Mouse (Mus musculus) midbrain, embryonic 10.5 days (tissue): ENCODE measurements around the gene Pde4d. TPM values are rescaled to one million over a fixed set of nuclear protein-coding genes. Genes with fewer than 3 reads are reported as not detected.
A peak's percentile ranks its signal among the peaks of the same experiment; 100 is the strongest.
"Not testable (repeated sequence)": the region's sequence is repeated elsewhere in the genome, so short reads cannot be mapped to it uniquely, and the experiment has no call there.

ENCODE experiments used
- DNase-seq: peaks from one replicate; pipeline ENCODE4 v3.0.0-alpha.2; 2017; ENCODE audit warnings: low spot score
- H3K27ac ChIP-seq: fragments of 300-500 bp; sonication (generic); replicated peaks from 2 replicates; pipeline ENCODE4 v1.5.1; 2016; ENCODE audit warnings: mild to moderate bottlenecking
- H3K27me3 ChIP-seq: fragments of 300-500 bp; sonication (generic); 2 replicates; pipeline ENCODE4 v1.6.1; 2016; ENCODE audit warnings: low read depth, mild to moderate bottlenecking; ENCODE audit not compliant: poor library complexity, severe bottlenecking
- H3K36me3 ChIP-seq: fragments of 300-500 bp; sonication (generic); 2 replicates; pipeline ENCODE4 v1.6.1; 2016; ENCODE audit warnings: mild to moderate bottlenecking, moderate library complexity
- H3K4me1 ChIP-seq: fragments of 300-500 bp; sonication (generic); 2 replicates; pipeline ENCODE4 v1.6.1; 2016
- H3K4me3 ChIP-seq: fragments of 300-500 bp; sonication (generic); 2 replicates; pipeline ENCODE4 v1.5.1; 2016; ENCODE audit warnings: mild to moderate bottlenecking, moderate library complexity
- H3K9me3 ChIP-seq: fragments of 300-500 bp; sonication (generic); replicated peaks from 2 replicates; pipeline ENCODE4 v1.6.1; 2016; ENCODE audit warnings: mild to moderate bottlenecking
- WGBS: fragments of 180-500 bp; shearing (Covaris S2); methylation state at CpG from one replicate; pipeline ENCODE4 v1.1.7; 2016; 5-methylcytosine and 5-hydroxymethylcytosine counted together
- polyA plus RNA-seq: library from polyadenylated mRNA; unstranded; fragments of >200 nt; fragmentation: Nextera tagmentation; extraction: Ambion mirVana; gene quantifications from 2 replicates; pipeline ENCODE4 v1.2.1, GENCODE M21; 2016

Gene Pde4d
- polyA plus RNA-seq, 1 experiment from 2014 or later, result 10.8 TPM

DNA sequence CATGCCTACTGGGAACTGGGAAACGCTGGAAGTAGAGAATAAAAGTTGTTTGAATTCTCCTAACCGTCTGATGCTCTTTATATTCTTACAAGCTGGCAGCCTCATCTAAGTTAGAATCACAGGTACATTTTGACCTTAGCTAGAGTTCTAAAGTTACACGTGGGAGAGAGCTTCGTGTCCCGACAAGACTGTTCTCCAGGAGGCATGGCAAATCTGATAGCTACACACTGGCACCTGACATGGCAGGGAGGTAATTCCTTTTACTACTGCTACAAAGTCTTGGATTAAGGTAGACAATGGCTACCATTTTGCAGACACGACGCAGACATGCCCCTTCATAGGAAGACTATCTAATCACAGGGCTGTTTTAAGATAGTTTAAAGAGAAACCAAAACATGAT, 1435.1 kb downstream of the Pde4d start:
- Histone ChIP-seq H3K27ac (no peak overlapping the region), H3K4me1 (no peaks in the 10 kb centered on the region), H3K36me3 (no peaks in the 10 kb centered on the region), H3K27me3 (no peaks in the 10 kb centered on the region), H3K9me3 (no peaks in the 10 kb centered on the region), H3K4me3 (no peak overlapping the region)
- no peak for DNase-seq
- 94% methylated on average over 7 of the region's 7 CpGs for WGBS

DNA sequence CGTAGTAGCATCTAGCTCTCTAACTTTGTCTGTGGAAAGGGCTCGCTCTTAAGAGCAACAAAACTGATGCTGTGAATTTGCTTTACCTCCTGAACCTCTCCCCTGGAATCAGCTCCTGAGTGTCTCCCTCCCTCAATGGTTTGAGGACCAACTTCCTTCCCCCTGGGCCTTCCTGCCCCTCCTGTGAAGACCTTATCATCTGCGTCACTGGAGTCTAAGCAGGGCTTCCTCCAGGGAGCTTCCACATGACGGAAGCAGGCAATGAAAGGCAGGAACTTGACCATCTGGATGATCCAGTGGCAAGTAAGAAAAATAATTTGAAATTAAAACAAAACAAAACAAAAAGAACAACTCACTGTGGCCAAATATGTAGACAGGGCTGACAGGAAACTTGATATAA, 1438.5 kb downstream of the Pde4d start:
- 87% methylated on average over 4 of the region's 4 CpGs for WGBS
- H3K36me3 ChIP-seq, result no peaks in the 10 kb centered on the region
- no peak for DNase-seq

DNA sequence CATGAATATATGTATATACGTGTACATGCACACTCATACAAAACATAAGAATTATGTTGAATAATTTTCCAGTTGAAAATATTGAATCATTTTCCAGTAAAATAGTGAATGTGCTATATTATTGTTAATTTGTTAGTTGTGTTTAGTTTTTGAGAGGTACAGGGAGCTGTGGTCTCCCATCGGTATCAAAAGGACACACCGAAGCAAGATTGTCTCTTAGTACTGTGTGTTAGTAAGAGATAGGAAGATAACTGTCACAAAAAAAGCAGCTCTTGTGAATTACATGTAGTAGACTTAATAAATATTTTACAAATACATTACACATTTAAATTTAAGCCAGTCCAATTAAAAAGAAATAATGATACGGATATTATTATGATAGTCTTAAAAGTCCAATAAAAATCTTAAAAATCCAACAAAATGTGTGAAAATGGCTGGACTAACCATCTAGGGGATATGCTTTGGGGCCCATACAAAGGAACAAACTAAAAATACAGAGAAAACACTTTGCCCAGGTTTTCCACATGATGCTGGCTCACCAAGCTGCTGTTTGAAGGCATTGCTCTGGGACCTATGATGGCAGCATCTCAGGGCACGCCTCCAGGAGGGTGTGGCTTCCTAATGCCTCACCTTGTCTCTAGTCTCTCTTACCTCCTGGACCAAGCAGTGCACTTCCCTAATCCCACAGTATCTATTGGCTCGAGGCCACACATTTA, 1441.6 kb downstream of the Pde4d start:
- Histone ChIP-seq H3K4me1 (no peaks in the 10 kb centered on the region), H3K27ac (no peak overlapping the region), H3K27me3 (no peaks in the 10 kb centered on the region), H3K9me3 (no peaks in the 10 kb centered on the region), H3K4me3 (no peak overlapping the region), H3K36me3 (no peaks in the 10 kb centered on the region)
- WGBS, result 83% methylated on average over 6 of the region's 6 CpGs
- DNase-seq, result no peak

More for the DNA sequence above, 1438.5 kb downstream of the Pde4d start:
- no peak overlapping the region for H3K4me3 ChIP-seq
- no peak overlapping the region for H3K27ac ChIP-seq
- no peaks in the 10 kb centered on the region for H3K4me1 ChIP-seq
- H3K9me3 ChIP-seq, result no peaks in the 10 kb centered on the region
- no peaks in the 10 kb centered on the region for H3K27me3 ChIP-seq

DNA sequence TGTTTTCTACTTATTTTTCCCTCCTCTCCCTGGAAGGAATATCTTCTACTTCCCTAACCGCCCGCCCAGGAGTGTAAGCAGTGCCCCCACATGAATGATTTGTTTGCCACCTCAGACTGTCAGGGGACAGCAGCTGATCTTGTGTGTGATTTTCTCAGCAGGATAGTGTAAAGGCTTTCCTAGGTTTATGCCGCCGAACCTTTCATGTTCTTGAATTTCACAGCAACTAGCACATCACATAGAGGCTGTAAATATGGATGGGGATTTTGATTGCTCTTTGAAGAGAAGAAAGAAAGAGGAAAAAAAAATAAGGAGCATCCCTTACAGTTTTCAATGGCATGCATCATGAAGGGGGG, 1442.1 kb downstream of the Pde4d start:
- no peaks in the 10 kb centered on the region for H3K9me3 ChIP-seq
- H3K27me3 ChIP-seq, result no peaks in the 10 kb centered on the region
- no peaks in the 10 kb centered on the region for H3K36me3 ChIP-seq
- no peak overlapping the region for H3K27ac ChIP-seq
- no peak overlapping the region for H3K4me3 ChIP-seq
- 90% methylated on average over 4 of the region's 4 CpGs for WGBS
- no peaks in the 10 kb centered on the region for H3K4me1 ChIP-seq
- DNase-seq, result no peak

DNA sequence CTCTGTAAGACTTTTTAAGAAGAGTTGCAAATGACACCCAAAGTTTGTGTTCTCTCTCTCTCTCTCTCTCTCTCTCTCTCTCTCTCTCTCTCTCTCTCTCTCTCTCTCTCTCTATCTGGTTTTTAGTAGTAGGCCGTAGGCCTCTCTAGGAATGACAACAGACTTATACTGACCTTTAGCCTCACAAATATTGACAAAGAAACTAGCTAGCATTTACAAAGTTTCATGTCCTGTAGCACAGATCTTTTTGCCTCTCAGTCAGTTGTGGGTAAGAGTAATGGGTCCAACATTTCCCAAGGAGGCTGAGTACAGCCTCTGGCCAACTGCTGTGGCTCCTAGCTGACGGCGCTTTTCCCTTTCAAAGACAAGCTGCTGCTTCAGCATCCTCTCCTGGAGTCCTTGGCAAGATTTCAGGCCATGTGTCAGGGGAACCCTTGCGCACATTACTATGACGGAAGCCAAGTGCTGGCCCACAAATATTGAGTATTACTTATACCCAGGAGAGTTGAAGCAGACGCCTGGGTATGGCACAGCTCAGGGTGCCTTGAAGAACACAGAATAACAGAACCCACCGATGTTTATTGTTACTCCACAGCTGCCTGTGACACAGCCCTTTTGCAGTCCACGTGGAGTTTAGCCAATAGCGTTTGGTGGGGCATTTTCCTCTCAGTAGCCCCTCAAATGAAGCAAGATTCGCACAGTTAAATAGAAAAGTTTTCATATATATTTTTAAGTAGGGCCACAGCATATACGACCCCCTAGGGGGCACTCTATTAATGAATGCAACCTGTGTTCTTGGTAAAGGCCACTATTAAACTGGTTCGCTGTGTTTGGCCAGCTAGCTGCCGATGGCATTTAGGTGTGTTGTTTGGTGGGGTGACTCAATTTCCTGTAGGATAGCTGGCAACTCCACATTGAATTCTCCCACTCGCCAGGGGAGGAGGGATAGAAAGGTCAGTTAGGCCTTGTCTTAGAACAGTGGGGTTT, 1450.0 kb downstream of the Pde4d start:
- peaks cover 18% of the 10 kb centered on the region for H3K4me1 ChIP-seq
- peaks cover 26% of the 10 kb centered on the region for H3K27me3 ChIP-seq
- H3K9me3 ChIP-seq, result no peaks in the 10 kb centered on the region
- no peaks in the 10 kb centered on the region for H3K36me3 ChIP-seq
- H3K27ac ChIP-seq, result no peak overlapping the region
- WGBS, result 83% methylated on average over 14 of the region's 14 CpGs
- no peak for DNase-seq
- H3K4me3 ChIP-seq, result no peak overlapping the region

DNA sequence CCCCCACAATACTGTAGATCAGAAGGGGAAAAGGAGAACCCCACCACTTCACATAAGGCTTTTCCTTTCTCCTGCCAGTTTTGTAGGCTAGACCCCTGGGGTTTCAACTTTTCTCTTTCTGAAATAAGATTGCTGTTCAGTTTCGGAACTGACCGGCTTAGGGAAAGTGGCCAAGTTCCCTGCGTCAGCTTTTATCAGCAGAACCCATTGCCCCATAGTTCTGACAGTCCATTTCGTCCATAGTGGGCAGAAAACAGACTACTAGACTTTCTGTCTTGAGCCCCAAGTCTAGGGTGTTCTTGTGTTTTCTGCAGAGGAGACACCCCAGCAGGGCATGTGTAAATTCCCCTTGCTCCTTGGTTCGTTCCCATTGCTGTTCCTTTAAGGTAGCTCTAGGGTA, 1452.1 kb downstream of the Pde4d start:
- no peak overlapping the region for H3K27ac ChIP-seq
- peak overlapping the region; percentile 72 for H3K4me3 ChIP-seq
- no peaks in the 10 kb centered on the region for H3K36me3 ChIP-seq
- H3K27me3 ChIP-seq, result peaks cover 31% of the 10 kb centered on the region
- H3K9me3 ChIP-seq, result no peaks in the 10 kb centered on the region
- DNase-seq, result no peak
- WGBS, result 70% methylated on average over 5 of the region's 5 CpGs
- H3K4me1 ChIP-seq, result peaks cover 18% of the 10 kb centered on the region

DNA sequence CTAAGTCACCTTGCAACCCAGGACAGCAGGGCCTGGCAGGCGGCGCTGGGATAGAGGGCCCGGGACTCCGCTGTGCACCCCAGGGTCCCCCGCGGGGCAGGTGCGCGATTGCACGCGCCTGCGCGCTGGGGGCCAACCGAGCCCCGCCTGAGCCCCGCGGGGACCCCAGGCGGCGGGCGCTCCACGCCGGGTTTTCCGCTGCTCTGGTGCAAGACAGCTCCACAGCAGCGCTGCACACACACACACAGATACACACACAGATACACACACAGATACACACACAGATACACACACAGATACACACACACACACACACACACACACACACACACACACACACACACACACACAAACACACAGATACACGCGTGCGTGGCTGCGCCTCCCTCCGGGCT, 1452.7 kb downstream of the Pde4d start:
- H3K9me3 ChIP-seq, H3K36me3 ChIP-seq: not testable (repeated sequence)
- H3K4me1 ChIP-seq, result peaks cover 18% of the 10 kb centered on the region
- H3K27me3 ChIP-seq, result peaks cover 31% of the 10 kb centered on the region
- peak overlapping the region; percentile 85 for H3K27ac ChIP-seq
- peak; percentile 57 for DNase-seq
- H3K4me3 ChIP-seq, result peak overlapping the region; percentile 72
- 0% methylated on average over 28 of the region's 28 CpGs for WGBS

DNA sequence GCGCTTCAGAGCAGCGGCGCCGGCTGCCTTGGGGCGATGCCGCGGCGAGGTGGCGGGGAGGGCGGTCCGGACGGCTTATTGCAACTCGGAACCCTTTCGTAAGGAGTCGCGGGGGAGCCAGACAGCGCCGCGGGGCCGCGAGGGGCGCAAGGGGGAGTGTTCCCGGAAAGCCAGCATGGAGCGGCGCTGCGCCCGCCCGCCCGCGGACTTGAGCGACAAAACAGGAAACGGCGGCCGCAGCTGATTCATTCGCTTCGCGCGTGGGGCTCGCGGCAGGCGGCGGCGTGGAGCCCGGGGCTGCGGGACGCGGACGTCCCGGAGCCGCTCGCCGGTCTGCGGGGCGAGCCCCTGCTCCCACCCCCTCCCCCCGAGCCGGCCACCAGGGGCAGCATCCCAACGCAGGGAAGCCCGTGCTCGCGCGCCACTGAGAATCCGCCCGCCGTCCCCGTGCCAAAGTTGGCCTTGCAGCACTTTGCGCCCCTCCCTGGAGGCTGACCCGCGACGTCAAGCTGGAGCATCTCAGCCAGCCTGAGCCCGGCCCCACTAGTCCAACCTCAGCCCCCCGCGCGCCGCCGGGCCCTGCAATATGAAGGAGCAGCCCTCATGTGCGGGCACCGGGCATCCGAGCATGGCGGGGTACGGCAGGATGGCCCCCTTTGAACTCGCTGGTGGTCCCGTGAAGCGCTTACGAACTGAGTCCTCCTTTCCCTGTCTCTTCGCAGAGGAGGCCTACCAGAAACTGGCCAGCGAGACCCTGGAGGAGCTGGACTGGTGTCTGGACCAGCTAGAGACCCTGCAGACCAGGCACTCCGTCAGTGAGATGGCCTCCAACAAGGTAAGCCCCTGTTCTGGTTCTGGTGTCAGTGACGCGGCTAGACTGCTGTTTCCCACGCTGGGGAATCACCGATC, 1453.4 kb downstream of the Pde4d start:
- H3K36me3 ChIP-seq, result no peaks in the 10 kb centered on the region
- H3K4me3 ChIP-seq, result peak overlapping the region; percentile 72
- peaks cover 18% of the 10 kb centered on the region for H3K4me1 ChIP-seq
- WGBS, result under 1% methylated on average over 89 of the region's 91 CpGs
- peak; percentile 83 for DNase-seq
- H3K27me3 ChIP-seq, result peaks cover 31% of the 10 kb centered on the region
- peak overlapping the region; percentile 85 for H3K27ac ChIP-seq
- H3K9me3 ChIP-seq, result no peaks in the 10 kb centered on the region

DNA sequence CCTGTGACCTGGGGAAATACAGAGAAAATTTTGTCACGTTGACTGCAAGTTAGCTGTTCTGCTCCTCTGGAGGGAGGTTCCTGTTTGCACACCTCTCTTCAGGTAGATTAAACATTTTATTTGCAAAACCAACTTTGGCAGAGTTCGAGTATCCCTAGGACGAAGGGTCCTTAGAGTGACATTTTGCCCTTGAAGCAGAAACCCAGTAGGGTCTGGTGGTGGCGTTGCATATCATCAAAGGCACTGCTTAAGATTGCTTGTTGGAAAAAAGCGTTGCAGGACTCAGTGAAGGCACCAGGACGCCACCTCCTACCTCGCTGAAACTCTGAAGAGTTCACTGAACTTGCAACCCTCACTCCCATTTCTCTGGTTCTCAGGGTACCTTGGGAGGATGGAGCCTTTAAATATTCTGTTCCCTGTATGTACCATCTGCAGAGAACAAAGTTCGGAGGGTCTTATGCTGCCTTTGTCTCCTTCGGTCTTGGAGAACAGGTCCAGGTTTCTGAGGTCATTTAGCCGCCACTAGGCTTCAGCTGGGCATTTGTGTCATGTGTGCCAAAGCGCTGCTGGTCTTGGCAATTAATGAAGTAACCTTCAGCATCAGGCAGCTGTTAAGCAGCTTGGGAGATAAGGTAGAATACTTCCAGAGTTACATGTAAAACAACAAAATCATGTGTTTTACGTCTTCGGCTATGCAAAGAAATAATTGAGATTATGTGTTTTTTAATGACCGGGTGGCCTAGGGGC, 1454.2 kb downstream of the Pde4d start:
- peaks cover 31% of the 10 kb centered on the region for H3K27me3 ChIP-seq
- DNase-seq, result no peak
- H3K4me3 ChIP-seq, result peak overlapping the region; percentile 72
- no peaks in the 10 kb centered on the region for H3K36me3 ChIP-seq
- no peaks in the 10 kb centered on the region for H3K9me3 ChIP-seq
- H3K4me1 ChIP-seq, result peaks cover 18% of the 10 kb centered on the region
- H3K27ac ChIP-seq, result peak overlapping the region; percentile 85
- WGBS, result 45% methylated on average over 14 of the region's 14 CpGs

DNA sequence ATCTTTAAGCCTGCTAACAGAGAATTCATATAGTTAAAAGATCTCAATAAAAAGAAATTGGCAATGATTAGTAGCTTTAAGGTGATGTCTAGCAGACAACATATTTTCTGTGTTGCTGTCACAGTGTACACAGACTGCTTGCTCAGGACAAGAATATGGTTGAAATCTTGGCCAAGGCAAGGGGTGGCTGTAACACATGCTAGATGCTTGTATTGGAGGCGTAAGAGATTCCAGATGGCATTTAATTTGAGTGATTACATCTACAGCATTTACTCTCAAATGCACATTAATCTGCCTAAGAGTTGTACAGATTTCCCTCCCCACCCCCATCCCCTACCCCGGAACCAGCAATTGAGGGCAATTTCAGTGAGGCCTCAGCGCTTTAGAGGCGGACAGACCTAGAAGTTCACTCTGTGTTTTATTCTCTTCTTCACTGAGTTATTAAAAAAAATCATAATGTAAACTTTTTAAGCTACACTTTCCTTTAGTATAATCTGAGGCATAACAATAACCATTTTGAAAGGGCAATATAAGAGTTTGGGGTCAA, 1456.7 kb downstream of the Pde4d start:
- WGBS, result 91% methylated on average over 4 of the region's 4 CpGs
- no peak for DNase-seq
- peaks cover 21% of the 10 kb centered on the region for H3K4me1 ChIP-seq
- no peaks in the 10 kb centered on the region for H3K36me3 ChIP-seq
- peaks cover 23% of the 10 kb centered on the region for H3K27me3 ChIP-seq
- no peak overlapping the region for H3K27ac ChIP-seq
- H3K4me3 ChIP-seq, result no peak overlapping the region
- no peaks in the 10 kb centered on the region for H3K9me3 ChIP-seq

DNA sequence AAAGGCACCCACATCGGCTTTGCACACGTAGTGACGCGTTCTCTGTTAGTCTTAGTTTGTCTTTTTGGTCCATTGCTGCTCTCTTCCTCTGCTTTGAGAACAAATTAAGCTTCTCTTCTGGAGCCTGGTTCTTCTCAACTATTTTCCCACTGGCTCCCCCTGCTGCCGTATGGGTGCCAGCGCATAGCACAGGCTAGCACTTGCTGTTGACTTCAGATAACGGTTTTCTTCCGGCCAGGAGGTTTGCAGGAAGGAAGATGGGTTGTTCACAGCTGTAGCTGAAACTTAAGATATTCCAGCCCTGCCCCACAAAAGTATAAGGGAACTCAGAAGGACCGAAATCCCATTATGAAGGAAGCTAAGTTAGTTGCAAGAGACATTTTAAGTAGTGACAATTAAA, 1457.9 kb downstream of the Pde4d start:
- Histone ChIP-seq H3K27ac (no peak overlapping the region), H3K4me1 (peaks cover 27% of the 10 kb centered on the region)
- 31% methylated on average over 9 of the region's 9 CpGs for WGBS

More for the DNA sequence above, 1457.9 kb downstream of the Pde4d start:
- no peaks in the 10 kb centered on the region for H3K9me3 ChIP-seq
- DNase-seq, result peak; percentile 64
- no peaks in the 10 kb centered on the region for H3K36me3 ChIP-seq
- H3K27me3 ChIP-seq, result peaks cover 18% of the 10 kb centered on the region
- H3K4me3 ChIP-seq, result no peak overlapping the region
